Mouse (Mus musculus) brain, embryonic 14.5 days (tissue): ENCODE measurements around the gene Fuz.

Experiments
- CTCF ChIP-seq: fragments of 200-500 bp; IDR thresholded peaks from 2 replicates; pipeline ENCODE4 v1.5.1; 2012; ENCODE audit warnings: inconsistent platforms, mild to moderate bottlenecking, moderate library complexity, borderline replicate concordance; ENCODE audit not compliant: insufficient read depth, insufficient read length; ENCODE audit errors: extremely low read depth
- POLR2A ChIP-seq: fragments of 200-500 bp; IDR thresholded peaks from 2 replicates; pipeline ENCODE4 v1.6.1; 2012; ENCODE audit warnings: mild to moderate bottlenecking, inconsistent platforms, borderline replicate concordance; ENCODE audit not compliant: poor library complexity, insufficient read depth, insufficient read length, severe bottlenecking; ENCODE audit errors: extremely low read depth

- TF ChIP-seq CTCF (no peak), POLR2A (no peak)
Observed at GRCm38 (mm10) chr7:44883036-44883435, 12.8 kb upstream of the Fuz start.
